Mouse (Mus musculus) CH12.LX (cell line): ENCODE results near the gene Pkdrej. TPM values are rescaled to one million over a fixed set of nuclear protein-coding genes. Genes with fewer than 3 reads are reported as not detected.

Experiments used
- DNase-seq: peaks from one replicate; pipeline ENCODE4 v3.0.0-alpha.2; 2013; ENCODE audit errors: extremely low read depth
- H3K27ac ChIP-seq: 2 replicates; pipeline ENCODE4 v1.5.1; 2012; ENCODE audit warnings: low read depth, mild to moderate bottlenecking, control low read depth, moderate library complexity; ENCODE audit not compliant: insufficient read depth
- H3K27me3 ChIP-seq: replicated peaks from 2 replicates; pipeline ENCODE3; 2012; ENCODE audit warnings: inconsistent platforms
- H3K36me3 ChIP-seq, 2 experiments: replicated peaks in 1 of 2; 2 replicates each; pipeline versions ENCODE3 to v1.6.1; 2012; ENCODE audit warnings: inconsistent platforms in 1 of 2, low read length in 1 of 2, mild to moderate bottlenecking in 1 of 2, mixed read lengths in 1 of 2, moderate library complexity in 1 of 2; ENCODE audit not compliant: control insufficient read depth in 1 of 2, insufficient read depth in 1 of 2
- H3K4me1 ChIP-seq, 2 experiments: 2 replicates each; pipeline ENCODE4 v1.6.1; 2012; ENCODE audit warnings: inconsistent platforms in 1 of 2, moderate library complexity in 1 of 2; ENCODE audit not compliant: insufficient read depth in 2 of 2, control insufficient read depth in 1 of 2
- H3K4me2 ChIP-seq: 2 replicates; pipeline ENCODE4 v1.6.1; 2012; ENCODE audit warnings: low read depth, mild to moderate bottlenecking, control low read depth; ENCODE audit not compliant: poor library complexity, insufficient read depth, severe bottlenecking
- H3K4me3 ChIP-seq, 3 experiments: fragments of 150-350 bp in 1 of 3; sonication (generic) in 1 of 3; replicated peaks in 1 of 3; 2 replicates each; pipeline versions ENCODE3 to v1.5.1; 2011 to 2012; ENCODE audit warnings: low read depth in 2 of 3, low read length in 2 of 3, mild to moderate bottlenecking in 2 of 3, moderate library complexity in 2 of 3, control low read depth in 1 of 3, improper control_type of control experiment in 1 of 3, inconsistent platforms in 1 of 3, mixed read lengths in 1 of 3; ENCODE audit not compliant: poor library complexity in 1 of 3
- H3K79me2 ChIP-seq: replicated peaks from 2 replicates; pipeline ENCODE4 v1.6.1; 2012; ENCODE audit warnings: mild to moderate bottlenecking, moderate library complexity; ENCODE audit not compliant: control insufficient read depth, poor library complexity, insufficient read depth, severe bottlenecking; ENCODE audit errors: extremely low read depth
- H3K9ac ChIP-seq: 2 replicates; pipeline ENCODE4 v1.6.1; 2012; ENCODE audit warnings: low read depth, mild to moderate bottlenecking, control low read depth, moderate library complexity; ENCODE audit not compliant: insufficient read depth
- H3K9me3 ChIP-seq: replicated peaks from 2 replicates; pipeline ENCODE3; 2012; ENCODE audit warnings: low read length, inconsistent platforms, mixed read lengths
- E2F4 ChIP-seq: IDR thresholded peaks from 2 replicates; pipeline ENCODE4 v1.6.1; 2011; ENCODE audit warnings: low read depth, low read length, improper control_type of control experiment; ENCODE audit not compliant: insufficient replicate concordance
- ELF1 ChIP-seq: IDR thresholded peaks from 2 replicates; pipeline ENCODE4 v1.6.1; 2014; ENCODE audit warnings: low read depth, mild to moderate bottlenecking, inconsistent platforms, low read length, improper control_type of control experiment
- EP300 ChIP-seq: IDR thresholded peaks from 2 replicates; pipeline ENCODE4 v1.6.1; 2011; ENCODE audit warnings: low read length, improper control_type of control experiment
- HCFC1 ChIP-seq: IDR thresholded peaks from 2 replicates; pipeline ENCODE4 v1.6.1; 2012; ENCODE audit warnings: low read depth, mild to moderate bottlenecking, inconsistent platforms, low read length, improper control_type of control experiment
- JUN ChIP-seq: IDR thresholded peaks from 2 replicates; pipeline ENCODE4 v1.6.1; 2011; ENCODE audit warnings: low read depth, mild to moderate bottlenecking, low read length, improper control_type of control experiment, moderate library complexity; ENCODE audit not compliant: insufficient read depth
- MAX ChIP-seq: IDR thresholded peaks from 2 replicates; pipeline ENCODE4 v1.6.1; 2011; ENCODE audit warnings: low read length, improper control_type of control experiment
- MAZ ChIP-seq: IDR thresholded peaks from 2 replicates; pipeline ENCODE4 v1.6.1; 2012; ENCODE audit warnings: low read depth, mild to moderate bottlenecking, inconsistent platforms, low read length, improper control_type of control experiment, moderate library complexity
- MEF2A ChIP-seq: IDR thresholded peaks from 2 replicates; pipeline ENCODE4 v1.6.1; 2014; ENCODE audit warnings: low read depth, mild to moderate bottlenecking, inconsistent platforms, low read length, improper control_type of control experiment, borderline replicate concordance
- MYC ChIP-seq: IDR thresholded peaks from 2 replicates; pipeline ENCODE4 v1.6.1; 2011; ENCODE audit warnings: low read depth, mild to moderate bottlenecking, improper control_type of control experiment, low read length
- NRF1 ChIP-seq: IDR thresholded peaks from 2 replicates; pipeline ENCODE4 v1.6.1; 2014; ENCODE audit warnings: low read depth, mild to moderate bottlenecking, inconsistent platforms, low read length, improper control_type of control experiment, moderate library complexity
- PAX5 ChIP-seq: IDR thresholded peaks from 2 replicates; pipeline ENCODE4 v1.6.1; 2012; ENCODE audit warnings: low read length, inconsistent platforms, mixed read lengths
- RCOR1 ChIP-seq: conservative IDR thresholded peaks from 2 replicates; pipeline ENCODE4 v1.6.1; 2012; ENCODE audit warnings: low read depth, mild to moderate bottlenecking, inconsistent platforms, low read length, improper control_type of control experiment
- SIN3A ChIP-seq: IDR thresholded peaks from 2 replicates; pipeline ENCODE4 v1.6.1; 2012; ENCODE audit warnings: low read length, improper control_type of control experiment, inconsistent platforms
- TBP ChIP-seq: conservative IDR thresholded peaks from 2 replicates; pipeline ENCODE4 v1.6.1; 2011; ENCODE audit warnings: low read depth, low read length, improper control_type of control experiment
- ZC3H11A ChIP-seq: IDR thresholded peaks from 2 replicates; pipeline ENCODE4 v1.6.1; 2012; ENCODE audit warnings: low read depth, mild to moderate bottlenecking, inconsistent platforms, low read length, improper control_type of control experiment
- ZKSCAN1 ChIP-seq: IDR thresholded peaks from 2 replicates; pipeline ENCODE4 v1.6.1; 2012; ENCODE audit warnings: low read depth, inconsistent platforms, low read length, improper control_type of control experiment, borderline replicate concordance
- dilution Hi-C: fragments of 300-500 bp; cut with MboI; formaldehyde crosslinking; loops from 2 replicates; pipeline ENCODE4 v1.14.3; 2020; ENCODE audit warnings: low sequenced_read_pairs; ENCODE audit not compliant: extremely low pct_unique_long_range_greater_than_20kb, extremely low pct_ligation_motif_present
- in situ Hi-C: fragments of 300-500 bp; cut with MboI; formaldehyde crosslinking; loops from 3 replicates; pipeline ENCODE4 v1.14.3; 2019; ENCODE audit warnings: low sequenced_read_pairs, low pct_ligation_motif_present, low pct_unique_long_range_greater_than_20kb, mixed read lengths
- polyA plus RNA-seq: library from polyadenylated mRNA; unstranded; fragments of >175 nt; gene quantifications from 2 replicates; pipeline ENCODE4 v1.2.1, GENCODE M21; 2012; ENCODE audit warnings: low read depth; ENCODE audit not compliant: insufficient read length
- total RNA-seq, 2 experiments: library from RNA; depleted of rRNA; stranded (reverse); fragments of 300-350 nt in 1 of 2; fragments of >200 nt in 1 of 2; gene quantifications; 2 replicates each; pipeline ENCODE4 v1.2.3; 2012 to 2014

Gene Pkdrej
- total and polyA plus RNA-seq, 3 experiments = not detected

DNA sequence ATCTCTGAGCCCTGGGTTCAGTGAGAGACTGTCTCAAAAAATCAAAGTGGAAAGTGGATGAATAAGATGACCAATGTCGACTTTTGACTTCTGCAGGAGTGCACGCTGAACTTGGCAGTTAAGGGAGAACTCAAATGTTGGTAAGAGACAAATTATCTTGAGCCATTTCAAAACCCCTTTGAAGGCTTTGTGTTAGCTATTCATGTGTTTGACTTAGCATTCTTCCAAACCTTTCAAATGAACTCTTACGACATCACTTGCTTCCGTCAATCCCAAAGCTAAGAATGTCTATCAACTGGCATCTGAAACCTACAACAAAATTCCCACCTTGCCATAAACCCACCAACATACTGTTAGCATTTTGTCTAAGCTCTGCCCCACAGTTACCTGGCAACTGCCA lies 6.5 kb upstream of the Pkdrej start:
- no peak for TF ChIP-seq MAX
- TF ChIP-seq JUN = no peak
- TF ChIP-seq ZKSCAN1 = no peak
- no peak for TF ChIP-seq RCOR1
- TF ChIP-seq ZC3H11A = no peak
- TF ChIP-seq ELF1 = no peak
- TF ChIP-seq PAX5 = no peak
- no peak for TF ChIP-seq TBP
- no peak for TF ChIP-seq E2F4
- dilution Hi-C loops = no loop called here

DNA sequence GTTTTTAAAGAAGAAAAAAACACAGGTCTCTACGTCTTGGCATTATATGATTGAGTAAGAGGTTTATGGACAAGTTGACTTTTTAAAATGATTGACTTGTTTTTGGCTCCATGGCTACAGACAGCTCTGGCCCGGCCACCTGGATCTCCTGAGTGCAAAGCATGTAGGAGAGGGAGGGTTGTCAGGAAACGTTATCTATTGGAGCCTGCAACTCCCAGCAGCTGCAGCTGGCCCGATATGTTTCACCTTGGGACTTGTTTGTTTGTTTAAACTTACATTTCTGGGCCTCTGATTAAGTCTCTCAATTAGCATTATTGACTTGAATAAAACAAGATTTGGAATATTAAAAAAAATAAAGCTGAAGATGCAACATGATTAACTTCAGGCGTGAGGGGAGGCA lies 5.1 kb upstream of the Pkdrej start:
- H3K9me3 ChIP-seq = no peaks in the 10 kb centered on the region
- peaks cover 42% of the 10 kb centered on the region for H3K27me3 ChIP-seq
- H3K27ac ChIP-seq = no peak overlapping the region
- in situ Hi-C loops = no loop called here
- H3K36me3 ChIP-seq = no peaks in the 10 kb centered on the region
- dilution Hi-C loops = no loop called here
- no peaks in the 10 kb centered on the region for H3K79me2 ChIP-seq
- H3K4me2 ChIP-seq = no peak overlapping the region
- no peak overlapping the region for H3K9ac ChIP-seq
- no peak for DNase-seq
- TF ChIP-seq MEF2A = no peak
- no peak for TF ChIP-seq EP300
- TF ChIP-seq MYC = no peak
- no peak for TF ChIP-seq MAZ
- TF ChIP-seq NRF1 = no peak
- no peak for TF ChIP-seq SIN3A
- H3K4me1 ChIP-seq = peaks cover 4 to 20% of the 10 kb centered on the region in 2 experiments
- H3K4me3 ChIP-seq = no peak overlapping the region

More for the DNA sequence above, 6.5 kb upstream of the Pkdrej start:
- H3K4me3 ChIP-seq = no peak overlapping the region
- H3K9ac ChIP-seq = no peak overlapping the region
- peaks cover 8 to 27% of the 10 kb centered on the region in 2 experiments for H3K4me1 ChIP-seq
- H3K27ac ChIP-seq = no peak overlapping the region
- no peaks in the 10 kb centered on the region for H3K36me3 ChIP-seq
- H3K79me2 ChIP-seq = no peaks in the 10 kb centered on the region
- DNase-seq = no peak
- H3K4me2 ChIP-seq = no peak overlapping the region
- H3K9me3 ChIP-seq = no peaks in the 10 kb centered on the region
- peaks cover 39% of the 10 kb centered on the region for H3K27me3 ChIP-seq
- in situ Hi-C loops = no loop called here

DNA sequence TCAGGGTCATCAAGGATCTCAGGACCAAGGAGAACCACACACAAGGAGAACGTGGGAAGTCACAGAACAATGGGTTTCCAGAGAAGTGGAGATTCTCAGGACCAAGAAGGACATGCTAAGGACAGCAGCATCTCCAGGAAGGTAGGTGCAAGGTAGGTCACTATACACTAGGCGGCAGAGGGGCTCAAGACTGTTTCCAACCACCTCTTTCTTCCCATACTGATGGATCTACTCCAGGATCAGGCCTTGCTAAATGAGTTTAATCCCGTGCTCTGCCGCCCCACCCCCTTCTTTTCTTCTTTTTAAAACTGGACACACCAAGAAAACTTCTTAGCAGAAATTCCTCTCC lies 451 bp upstream of the Pkdrej start:
- Histone ChIP-seq H3K4me3 (no peak overlapping the region), H3K27me3 (peaks cover 63% of the 10 kb centered on the region), H3K36me3 (no peaks in the 10 kb centered on the region), H3K4me2 (no peak overlapping the region), H3K4me1 (no peaks in the 10 kb centered on the region), H3K79me2 (no peaks in the 10 kb centered on the region), H3K9ac (no peak overlapping the region), H3K27ac (no peak overlapping the region), H3K9me3 (no peaks in the 10 kb centered on the region)
- DNase-seq = no peak
- no peak for TF ChIP-seq JUN
- TF ChIP-seq NRF1 = no peak
- no peak for TF ChIP-seq HCFC1
- in situ Hi-C loops (no loop called here), dilution Hi-C loops (no loop called here)
